Mouse (Mus musculus) cortical plate, adult 2 months (tissue): ENCODE results near the gene Shisal1. TPM values are rescaled to one million over a fixed set of nuclear protein-coding genes. Genes with fewer than 3 reads are reported as not detected.

ENCODE experiments used
- H3K27ac ChIP-seq: fragments of 200-500 bp; 2 replicates; pipeline ENCODE4 v1.5.1; 2012; ENCODE audit warnings: low read length, control low read depth, inconsistent platforms; ENCODE audit not compliant: insufficient read depth
- H3K4me1 ChIP-seq: fragments of 200-500 bp; 2 replicates; pipeline ENCODE4 v1.6.1; 2011; ENCODE audit warnings: low read length; ENCODE audit not compliant: control insufficient read depth, insufficient read depth
- H3K4me3 ChIP-seq: fragments of 200-500 bp; 2 replicates; pipeline ENCODE4 v1.5.1; 2011; ENCODE audit warnings: mild to moderate bottlenecking, low read length, control low read depth; ENCODE audit not compliant: insufficient read depth
- CTCF ChIP-seq: fragments of 200-500 bp; IDR thresholded peaks from 2 replicates; pipeline ENCODE4 v1.5.1; 2011; ENCODE audit warnings: mild to moderate bottlenecking, control low read depth, low read length; ENCODE audit not compliant: insufficient read depth; ENCODE audit errors: extremely low read depth
- POLR2A ChIP-seq: fragments of 200-500 bp; IDR thresholded peaks from 2 replicates; pipeline ENCODE4 v1.6.1; 2011; ENCODE audit warnings: mild to moderate bottlenecking, low read length, control low read depth; ENCODE audit not compliant: insufficient read depth; ENCODE audit errors: extremely low read depth
- polyA plus RNA-seq: library from polyadenylated mRNA; depleted of rRNA; stranded (reverse); fragments of >200 nt; gene quantifications from 2 replicates; pipeline ENCODE4 v1.2.3, GENCODE M21; 2012

The Shisal1 gene
- polyA plus RNA-seq, 1 experiment, result 30.5 TPM

DNA sequence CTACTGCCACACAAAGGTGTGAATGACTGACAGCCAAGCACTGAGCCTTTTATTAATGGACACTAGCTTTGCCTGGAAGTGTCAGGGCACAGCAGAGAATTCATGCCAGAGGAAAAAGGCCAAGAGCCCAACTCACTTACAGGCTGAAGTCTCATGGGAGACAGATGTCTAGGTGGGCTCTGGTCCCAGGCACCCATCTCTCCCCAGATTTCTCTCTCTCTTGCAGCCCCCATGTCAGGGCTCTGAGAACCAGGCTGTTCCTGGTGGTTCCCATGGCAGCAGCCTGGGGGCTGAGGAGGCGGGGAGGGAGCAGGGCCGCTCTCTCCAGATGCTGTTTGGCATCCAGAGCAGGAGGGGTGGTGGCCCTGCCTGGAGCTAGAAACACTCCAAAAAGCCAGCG, 38.3 kb downstream of the Shisal1 start:
- Histone ChIP-seq H3K4me3 (no peak overlapping the region), H3K27ac (no peak overlapping the region), H3K4me1 (peaks cover 13% of the 10 kb centered on the region; the same call in 1 of the 2 replicates)
- no peak for TF ChIP-seq CTCF
- TF ChIP-seq POLR2A, result no peak

DNA sequence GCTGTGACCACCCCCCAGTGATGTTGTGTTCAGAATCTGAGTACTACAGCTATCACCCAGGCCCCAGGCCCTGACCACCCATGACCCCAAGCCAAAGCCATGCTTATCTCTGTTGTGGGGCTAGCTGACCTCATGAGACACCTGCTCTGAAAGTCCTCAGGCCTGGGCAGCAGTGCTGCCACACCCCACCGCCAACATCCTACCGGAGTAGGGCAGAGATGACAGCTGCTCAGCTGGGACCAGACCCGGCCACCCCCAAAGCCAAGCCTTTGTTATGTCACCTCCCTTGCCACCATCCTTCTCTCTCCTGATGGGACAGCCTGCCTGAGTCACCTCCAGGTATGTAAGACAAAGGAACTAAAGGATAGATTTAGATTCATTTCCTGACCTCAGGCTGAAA, 41.1 kb downstream of the Shisal1 start:
- no peak overlapping the region for H3K4me3 ChIP-seq
- no peak for TF ChIP-seq POLR2A
- no peak for TF ChIP-seq CTCF

DNA sequence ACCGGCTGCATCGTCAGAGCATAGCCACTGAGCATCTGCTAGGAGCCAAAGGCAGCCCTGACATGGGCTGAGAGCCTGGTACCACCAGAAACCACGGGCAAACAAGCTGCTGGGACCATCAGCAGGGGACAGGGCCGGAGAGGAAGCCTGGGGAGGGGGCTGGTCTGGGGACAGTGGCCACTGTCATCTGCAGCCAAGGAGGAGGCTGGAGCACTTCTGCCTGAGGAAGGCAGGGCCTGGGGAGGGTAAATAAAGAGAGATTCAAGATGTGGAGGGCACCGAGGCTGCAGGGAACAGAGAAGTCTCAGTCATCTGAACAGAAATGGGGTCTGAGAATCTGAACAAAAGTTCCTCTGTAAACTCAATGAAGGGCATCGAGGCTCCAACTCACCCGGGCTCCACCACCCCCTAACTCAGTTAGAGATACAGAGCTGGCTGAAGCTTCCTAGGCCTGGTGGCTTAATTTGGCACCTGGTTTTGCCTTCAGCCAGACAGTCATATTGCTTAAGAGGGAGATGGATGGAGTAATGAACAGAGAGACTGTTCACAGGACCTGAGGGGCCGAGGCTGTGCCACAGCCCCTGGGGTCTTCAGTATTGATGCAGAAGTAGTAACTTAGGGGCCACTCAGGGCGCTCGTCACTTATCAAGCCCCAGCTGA, 43.3 kb downstream of the Shisal1 start:
- TF ChIP-seq POLR2A, result no peak
- no peak for TF ChIP-seq CTCF
- Histone ChIP-seq H3K27ac (no peak overlapping the region), H3K4me3 (no peak overlapping the region), H3K4me1 (peaks cover 2% of the 10 kb centered on the region; the same call in 1 of the 2 replicates)

More for the DNA sequence above, 41.1 kb downstream of the Shisal1 start:
- Histone ChIP-seq H3K27ac (no peak overlapping the region), H3K4me1 (peaks cover 7% of the 10 kb centered on the region; the same call in 1 of the 2 replicates)

DNA sequence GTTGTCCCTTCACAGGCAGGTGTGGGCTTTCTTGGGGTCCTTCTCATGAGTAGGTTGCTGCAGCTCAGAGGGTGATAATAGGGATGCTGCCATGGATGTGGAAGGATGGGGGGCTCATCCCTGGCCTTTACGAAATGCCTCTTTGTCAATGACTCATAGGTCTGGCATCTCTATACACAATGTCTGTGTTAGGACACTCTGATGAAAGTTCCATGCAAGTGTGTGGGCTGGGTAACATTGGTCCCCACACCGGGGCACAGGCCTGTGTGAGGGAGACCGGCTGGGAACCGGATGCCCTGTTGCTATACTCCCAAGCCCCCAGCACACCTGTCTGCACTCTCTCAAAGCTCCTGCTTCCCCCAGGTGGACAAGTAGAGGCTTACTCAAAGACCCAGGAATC, 48.3 kb downstream of the Shisal1 start:
- Histone ChIP-seq H3K4me3 (no peak overlapping the region), H3K27ac (no peak overlapping the region), H3K4me1 (peaks cover under 1% of the 10 kb centered on the region)
- TF ChIP-seq POLR2A (no peak), CTCF (no peak)

DNA sequence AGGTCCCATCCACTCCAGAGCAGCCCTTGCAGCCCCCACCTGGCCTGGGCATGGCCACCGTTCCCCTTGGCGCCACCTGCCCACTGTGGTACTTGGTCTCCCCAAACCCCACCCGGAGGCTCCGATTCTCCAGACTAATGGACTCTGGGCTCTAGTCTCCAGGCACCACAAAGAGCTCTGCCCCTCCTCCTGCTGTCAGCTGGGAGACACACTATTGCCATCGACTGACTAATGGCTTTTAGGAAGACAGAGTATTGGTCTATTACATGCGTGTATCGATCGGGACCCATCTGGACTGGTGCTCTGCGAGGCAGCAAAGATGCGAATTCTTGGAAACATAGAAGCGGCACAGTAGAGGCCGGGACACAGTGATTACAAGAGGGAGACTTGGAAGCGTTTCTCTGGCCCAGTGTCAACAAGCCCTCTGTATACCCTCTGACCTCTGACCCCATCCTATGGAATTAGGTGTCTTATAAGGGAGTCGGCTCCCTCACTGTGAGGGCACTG, 49.2 kb downstream of the Shisal1 start:
- H3K4me3 ChIP-seq, result no peak overlapping the region
- H3K4me1 ChIP-seq, result peaks cover 2% of the 10 kb centered on the region
- H3K27ac ChIP-seq, result no peak overlapping the region
- TF ChIP-seq POLR2A, result no peak
- no peak for TF ChIP-seq CTCF

DNA sequence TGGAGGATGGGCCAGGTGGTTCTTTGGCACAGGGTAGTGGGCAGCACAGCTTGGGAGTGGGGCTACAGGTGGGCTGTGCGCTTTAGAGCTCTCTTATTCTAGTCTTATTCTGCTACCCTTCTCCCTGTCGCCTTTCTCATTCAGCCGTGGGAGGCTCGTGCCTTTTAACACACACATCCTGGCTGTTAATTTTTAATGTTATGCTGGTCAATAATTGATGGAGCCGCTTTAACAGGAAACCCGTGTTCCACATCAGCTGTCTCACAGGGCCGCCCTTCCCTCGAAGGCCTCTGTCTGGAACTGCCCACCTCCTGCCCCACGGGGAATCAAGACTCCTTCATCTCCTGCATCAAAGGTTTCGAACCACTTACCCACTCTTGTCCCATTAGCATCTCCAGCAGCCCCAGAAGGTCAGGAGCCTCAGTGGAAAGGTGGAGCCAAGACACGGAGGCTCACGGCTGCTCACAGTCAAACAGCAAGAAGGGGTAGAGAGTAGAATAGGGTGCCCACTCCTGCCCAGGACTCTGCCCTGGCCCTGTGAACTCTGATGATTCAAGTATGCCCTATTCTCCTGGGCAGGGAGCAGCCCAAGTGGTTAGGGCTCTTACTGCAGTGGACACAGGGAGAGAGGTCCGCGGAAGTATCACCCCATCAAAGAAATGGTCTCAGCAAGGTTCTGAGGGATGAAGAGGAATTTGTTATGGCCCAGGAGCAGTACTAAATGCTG, 51.4 kb downstream of the Shisal1 start:
- no peak overlapping the region for H3K4me3 ChIP-seq
- TF ChIP-seq POLR2A, result no peak
- no peak for TF ChIP-seq CTCF
- no peak overlapping the region for H3K27ac ChIP-seq
- peaks cover 2% of the 10 kb centered on the region for H3K4me1 ChIP-seq

DNA sequence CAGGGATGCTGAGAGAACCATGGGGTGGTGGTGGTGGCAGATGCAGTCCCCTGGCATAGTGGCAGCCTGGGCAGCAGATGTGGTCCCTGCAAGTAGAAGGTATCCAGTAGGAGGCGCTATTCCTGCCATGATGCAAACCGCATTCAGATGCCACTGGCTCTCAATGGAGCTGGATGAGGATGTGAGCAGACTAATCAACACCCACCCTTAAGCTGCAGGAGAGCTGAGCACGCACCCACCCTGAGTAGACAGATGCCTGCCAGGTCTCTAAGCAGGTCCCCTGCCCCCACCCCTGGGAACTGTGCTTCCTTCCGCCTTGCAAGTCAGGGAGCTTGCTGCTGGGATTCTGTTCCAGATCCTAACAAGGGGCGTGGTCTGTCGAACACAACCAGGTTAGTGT, 53.6 kb downstream of the Shisal1 start:
- no peak overlapping the region for H3K4me3 ChIP-seq
- no peak for TF ChIP-seq POLR2A
- TF ChIP-seq CTCF, result peak; percentile 35; the same call in 1 of the 2 replicates
- H3K4me1 ChIP-seq, result peaks cover 2% of the 10 kb centered on the region
- no peak overlapping the region for H3K27ac ChIP-seq

DNA sequence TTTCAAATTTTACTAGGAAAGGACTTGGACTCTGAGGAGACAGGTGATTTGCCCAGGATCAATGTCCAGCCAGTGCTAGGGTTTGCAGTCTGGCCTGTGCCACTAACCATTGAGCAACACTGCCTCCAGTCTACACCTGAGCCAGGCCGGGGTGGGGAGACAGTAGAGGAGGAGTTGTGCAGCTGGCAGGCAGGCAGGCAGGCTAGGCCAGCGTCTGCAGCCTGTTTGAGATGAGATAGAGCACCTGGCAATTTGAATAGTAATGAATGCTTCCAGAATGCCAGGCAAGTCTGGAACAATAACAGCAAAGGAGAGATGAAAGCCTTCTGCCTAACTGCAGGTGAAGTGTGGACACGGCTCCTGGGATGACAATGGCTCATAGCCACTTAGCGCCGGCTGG, 54.1 kb downstream of the Shisal1 start:
- TF ChIP-seq POLR2A, result no peak
- no peak for TF ChIP-seq CTCF
- H3K27ac ChIP-seq, result no peak overlapping the region
- H3K4me3 ChIP-seq, result no peak overlapping the region
- peaks cover 2% of the 10 kb centered on the region for H3K4me1 ChIP-seq

DNA sequence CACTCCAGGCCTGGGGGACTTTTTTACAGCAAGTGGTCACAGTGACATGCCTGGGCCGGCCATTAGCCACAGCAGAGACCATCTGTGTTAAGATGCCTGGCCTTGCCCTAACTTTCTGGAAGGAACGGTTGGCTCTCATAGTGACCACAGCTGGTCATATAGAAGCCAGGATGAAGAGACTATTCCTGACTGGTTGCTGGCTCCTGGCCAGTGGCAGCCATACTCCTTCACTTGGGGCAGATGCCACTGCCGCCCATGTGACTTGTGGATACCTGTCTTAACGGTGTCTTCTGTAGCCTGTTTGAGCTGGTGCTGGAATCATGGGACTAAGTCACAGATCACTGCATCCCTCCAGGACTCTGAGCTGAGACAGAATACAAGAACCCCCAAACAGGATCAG, 54.8 kb downstream of the Shisal1 start:
- no peak overlapping the region for H3K27ac ChIP-seq
- no peak for TF ChIP-seq CTCF
- TF ChIP-seq POLR2A, result no peak
- H3K4me3 ChIP-seq, result no peak overlapping the region
- peaks cover 2% of the 10 kb centered on the region for H3K4me1 ChIP-seq

DNA sequence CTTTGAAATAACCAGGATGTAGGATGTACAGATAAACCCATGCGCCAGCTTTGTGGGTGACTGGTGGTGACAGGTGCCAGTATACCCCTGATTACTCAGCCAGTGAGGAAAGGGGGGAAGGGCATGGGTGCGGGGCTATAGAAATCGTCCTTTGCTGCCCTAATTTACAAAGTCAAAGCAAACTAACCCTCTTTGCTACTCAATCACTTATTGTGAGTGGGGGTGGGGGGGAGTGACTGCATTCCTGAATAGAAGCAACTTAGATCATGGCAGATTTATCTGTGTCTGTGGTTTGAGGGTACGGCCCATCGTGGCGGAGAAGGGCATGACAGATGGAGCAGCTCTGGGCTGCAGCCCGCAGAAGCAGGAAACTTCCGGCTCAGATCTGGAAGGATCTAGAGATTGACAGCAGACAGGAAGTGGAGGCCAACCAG, 58.2 kb downstream of the Shisal1 start:
- no peak overlapping the region for H3K4me3 ChIP-seq
- no peak for TF ChIP-seq POLR2A
- no peak for TF ChIP-seq CTCF
- H3K27ac ChIP-seq, result no peak overlapping the region
- peaks cover 2% of the 10 kb centered on the region for H3K4me1 ChIP-seq
